Mouse (Mus musculus) megakaryocyte, embryonic 14.5 days (primary cell): ENCODE data around the gene Cela1. TPM values are rescaled to one million over a fixed set of nuclear protein-coding genes. Genes with fewer than 3 reads are reported as not detected.

Source experiments
- H3K27me3 ChIP-seq: replicated peaks from 2 replicates; pipeline ENCODE3; 2012; ENCODE audit warnings: inconsistent platforms
- H3K36me3 ChIP-seq: replicated peaks from 2 replicates; pipeline ENCODE3; 2012; ENCODE audit warnings: low read length, inconsistent platforms, mixed read lengths
- H3K4me1 ChIP-seq: 2 replicates; pipeline ENCODE4 v1.6.1; 2012; ENCODE audit warnings: inconsistent platforms
- H3K4me3 ChIP-seq: replicated peaks from 2 replicates; pipeline ENCODE3; 2012; ENCODE audit warnings: moderate library complexity, mild to moderate bottlenecking, inconsistent platforms
- H3K9me3 ChIP-seq: 2 replicates; pipeline ENCODE4 v1.6.1; 2012; ENCODE audit warnings: inconsistent platforms
- FLI1 ChIP-seq: IDR thresholded peaks from 2 replicates; pipeline ENCODE4 v1.6.1; 2012; ENCODE audit warnings: low read length, inconsistent platforms, mixed read lengths
- GATA1 ChIP-seq: IDR thresholded peaks from 3 replicates; pipeline ENCODE4 v1.6.1; 2012; ENCODE audit warnings: mixed read lengths, low read length, inconsistent platforms, borderline replicate concordance
- polyA plus RNA-seq: library from polyadenylated mRNA; stranded (reverse); fragments of >175 nt; gene quantifications from 2 replicates; pipeline ENCODE4 v1.2.3, GENCODE M21; 2012; ENCODE audit warnings: low replicate concordance; ENCODE audit not compliant: insufficient read depth

Gene Cela1
- polyA plus RNA-seq, 1 experiment = 12.5 TPM

DNA sequence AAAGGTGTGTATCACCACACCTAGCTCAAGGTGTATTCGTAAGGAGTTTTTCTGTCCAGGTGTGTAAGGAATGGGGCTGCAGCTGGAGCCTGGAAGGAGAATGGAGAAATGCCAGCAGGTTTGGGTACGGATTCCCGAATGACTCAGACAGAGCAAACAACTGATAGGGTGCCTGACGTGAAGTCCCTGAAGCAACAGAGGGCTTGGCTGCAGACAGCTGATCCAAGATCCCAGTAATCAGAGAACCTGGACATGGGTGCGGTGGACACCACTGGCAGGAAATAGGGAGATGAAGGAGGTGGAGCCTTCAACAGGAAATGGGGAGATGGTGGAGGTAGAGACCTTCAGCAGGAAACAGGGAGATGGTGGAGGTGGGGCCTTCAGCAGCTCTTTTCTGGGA, 55.4 kb downstream of the Cela1 start:
- H3K4me3 ChIP-seq = no peak overlapping the region
- peaks cover 41% of the 10 kb centered on the region for H3K27me3 ChIP-seq
- no peaks in the 10 kb centered on the region for H3K9me3 ChIP-seq
- TF ChIP-seq FLI1 (no peak), GATA1 (no peak)
- H3K4me1 ChIP-seq = peaks cover 76% of the 10 kb centered on the region
- H3K36me3 ChIP-seq = peaks cover 4% of the 10 kb centered on the region

DNA sequence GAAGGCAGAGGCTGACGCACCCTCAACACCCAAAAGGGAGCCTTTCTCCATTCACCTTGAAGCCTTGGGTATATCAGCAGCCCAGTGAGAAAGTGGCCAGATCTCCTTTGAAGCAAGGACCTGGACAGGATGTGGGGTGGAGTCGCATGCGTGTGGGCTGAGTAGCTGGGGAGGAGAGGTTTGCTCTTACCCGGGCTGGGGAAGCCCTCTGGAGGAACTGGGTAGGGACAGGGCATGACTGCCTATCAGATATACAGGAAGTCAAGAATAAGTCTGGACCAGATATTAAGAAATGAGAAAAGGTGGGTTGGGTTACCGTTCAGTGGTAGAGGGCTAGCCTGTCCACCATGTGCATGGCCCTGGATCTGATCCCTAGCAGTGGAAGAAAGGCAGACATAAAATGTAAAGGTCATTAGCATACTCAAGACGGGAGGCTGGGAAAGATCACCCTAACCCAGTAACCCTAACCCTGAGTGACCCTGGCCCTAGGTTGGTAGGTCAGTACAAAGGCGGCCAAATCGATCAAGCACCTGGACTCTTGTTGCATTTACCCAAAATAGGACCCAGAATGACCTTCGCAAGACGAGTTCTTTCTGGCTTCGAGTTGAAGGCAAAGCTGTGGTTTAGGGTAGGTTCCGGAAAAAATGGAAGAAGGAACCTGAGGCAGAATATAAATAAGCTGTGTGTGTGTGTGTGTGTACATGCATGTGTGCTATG, 56.1 kb downstream of the Cela1 start:
- Histone ChIP-seq H3K36me3 (peaks cover 4% of the 10 kb centered on the region), H3K27me3 (peaks cover 35% of the 10 kb centered on the region), H3K9me3 (no peaks in the 10 kb centered on the region), H3K4me1 (peaks cover 71% of the 10 kb centered on the region), H3K4me3 (no peak overlapping the region)
- TF ChIP-seq FLI1 (no peak), GATA1 (no peak)

DNA sequence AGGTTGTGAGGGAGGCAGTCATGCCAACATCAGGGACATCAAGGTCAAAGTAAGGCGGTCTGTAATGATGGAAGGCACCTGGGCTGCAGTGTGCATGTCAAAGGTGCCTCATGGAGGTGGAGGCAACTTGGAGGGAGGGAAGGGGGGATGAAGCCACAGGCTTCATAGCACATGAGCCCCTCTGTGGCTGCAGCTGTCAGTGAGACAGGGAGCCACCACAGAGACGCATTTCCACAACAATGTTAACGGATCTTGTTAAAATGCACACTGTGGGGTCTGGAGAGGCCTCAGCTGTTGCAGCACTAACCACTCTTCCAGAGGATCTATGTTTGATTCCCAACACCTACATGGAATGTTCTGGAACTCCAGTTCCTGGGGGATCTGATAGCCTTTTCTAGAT, 57.6 kb downstream of the Cela1 start:
- peaks cover 8% of the 10 kb centered on the region for H3K36me3 ChIP-seq
- no peak overlapping the region for H3K4me3 ChIP-seq
- H3K27me3 ChIP-seq = peaks cover 20% of the 10 kb centered on the region
- H3K4me1 ChIP-seq = peaks cover 57% of the 10 kb centered on the region
- H3K9me3 ChIP-seq = no peaks in the 10 kb centered on the region
- TF ChIP-seq FLI1 = no peak
- no peak for TF ChIP-seq GATA1

DNA sequence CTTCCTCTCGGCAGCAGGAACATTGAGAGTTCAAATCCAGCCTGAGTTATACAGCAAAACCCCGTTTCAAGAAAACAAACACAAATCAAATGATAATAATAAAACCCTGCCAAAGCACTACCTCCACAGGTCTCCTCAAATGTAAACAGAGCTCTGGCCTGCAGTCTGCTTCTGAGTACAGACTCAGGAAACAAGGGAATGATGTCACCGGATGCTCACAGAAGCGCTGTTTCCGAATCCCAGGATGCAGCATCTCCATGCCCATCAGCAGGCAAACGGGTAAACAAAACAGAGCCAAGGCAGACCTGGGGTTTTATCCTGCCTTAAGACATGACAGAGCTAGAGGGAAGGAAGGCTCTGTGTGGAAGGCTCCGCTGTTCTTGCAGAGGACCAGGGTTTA, 58.9 kb downstream of the Cela1 start:
- H3K27me3 ChIP-seq = peaks cover 13% of the 10 kb centered on the region
- H3K36me3 ChIP-seq = peaks cover 10% of the 10 kb centered on the region
- TF ChIP-seq GATA1 = no peak

DNA sequence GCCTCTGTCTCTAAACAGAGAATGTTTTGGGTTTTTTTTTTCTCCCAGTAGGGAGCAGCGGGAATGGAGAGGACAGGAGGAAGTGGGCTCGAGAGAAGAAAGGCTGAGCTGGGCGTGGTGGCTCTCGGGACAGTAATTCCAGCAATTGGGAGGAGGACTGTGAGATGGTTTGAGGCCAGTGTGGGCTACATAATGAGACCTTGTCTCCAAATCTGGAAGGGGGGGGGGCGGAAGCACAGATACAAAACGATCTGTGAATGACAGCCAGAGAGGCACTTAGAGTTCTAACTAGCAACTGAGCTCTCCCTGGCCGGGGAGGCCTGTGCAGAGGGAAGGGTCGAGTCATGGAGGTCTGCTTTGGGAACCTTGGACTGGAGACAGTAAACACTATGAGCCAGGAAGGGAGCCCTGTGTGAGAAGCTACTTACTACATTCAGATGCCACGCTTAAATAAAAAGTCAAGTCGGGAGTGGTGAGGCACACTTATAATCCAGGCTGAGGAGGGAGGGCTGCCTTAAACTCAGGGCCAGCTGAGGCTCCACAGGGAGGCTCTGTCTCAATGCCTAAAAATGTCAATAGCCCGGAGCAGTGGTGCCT, 59.8 kb downstream of the Cela1 start:
- H3K36me3 ChIP-seq = peaks cover 14% of the 10 kb centered on the region
- H3K4me3 ChIP-seq = no peak overlapping the region
- no peak for TF ChIP-seq FLI1
- no peak for TF ChIP-seq GATA1
- H3K27me3 ChIP-seq = peaks cover 10% of the 10 kb centered on the region
- H3K9me3 ChIP-seq = no peaks in the 10 kb centered on the region
- H3K4me1 ChIP-seq = peaks cover 62% of the 10 kb centered on the region

More for the DNA sequence above, 58.9 kb downstream of the Cela1 start:
- Histone ChIP-seq H3K4me1 (peaks cover 63% of the 10 kb centered on the region), H3K4me3 (no peak overlapping the region), H3K9me3 (no peaks in the 10 kb centered on the region)

DNA sequence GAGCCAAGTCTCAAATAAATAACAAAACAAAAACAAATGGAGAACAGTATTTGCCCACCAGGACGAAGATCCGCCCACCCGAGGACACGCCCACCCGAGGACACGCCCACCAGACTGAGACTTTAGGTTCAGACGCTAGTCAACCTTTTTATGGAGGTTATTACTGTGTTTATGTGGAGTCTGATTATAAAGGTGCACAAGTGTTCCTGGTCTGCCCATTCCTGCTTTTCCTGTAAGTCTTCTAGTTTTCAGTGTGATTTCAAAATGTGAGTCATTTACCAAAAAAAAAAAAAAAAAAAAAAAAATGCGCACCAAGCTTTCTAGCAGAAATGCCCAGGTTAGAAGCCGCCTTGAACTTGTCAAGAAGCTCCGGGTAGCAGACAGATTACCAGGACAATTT, 60.4 kb downstream of the Cela1 start:
- no peaks in the 10 kb centered on the region for H3K9me3 ChIP-seq
- TF ChIP-seq GATA1 (no peak), FLI1 (no peak)
- H3K4me3 ChIP-seq = no peak overlapping the region
- H3K27me3 ChIP-seq = peaks cover 10% of the 10 kb centered on the region
- H3K36me3 ChIP-seq = peaks cover 15% of the 10 kb centered on the region
- peaks cover 60% of the 10 kb centered on the region for H3K4me1 ChIP-seq

DNA sequence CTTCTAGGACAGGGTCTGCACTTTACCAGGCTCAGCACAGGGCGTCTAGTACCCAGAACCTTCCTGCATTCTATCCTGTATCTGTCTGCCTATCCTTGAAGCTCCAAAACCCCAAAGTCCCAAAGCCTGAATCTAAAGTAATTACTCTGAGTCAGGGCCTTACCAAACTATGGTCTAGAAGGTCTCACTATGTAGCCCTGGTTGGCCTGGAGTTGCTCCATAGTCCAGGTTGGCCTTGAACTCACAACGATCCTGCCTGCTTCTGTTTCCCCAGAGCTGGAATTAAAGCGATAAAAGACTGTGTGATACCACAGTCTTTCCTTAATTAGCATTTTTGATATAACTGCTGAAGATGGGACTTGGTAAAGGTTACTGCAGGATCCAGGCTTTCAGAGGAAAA, 63.3 kb downstream of the Cela1 start:
- H3K27me3 ChIP-seq = no peaks in the 10 kb centered on the region
- H3K9me3 ChIP-seq = no peaks in the 10 kb centered on the region
- no peak overlapping the region for H3K4me3 ChIP-seq
- peaks cover 53% of the 10 kb centered on the region for H3K4me1 ChIP-seq
- no peak for TF ChIP-seq FLI1
- TF ChIP-seq GATA1 = no peak
- H3K36me3 ChIP-seq = peaks cover 43% of the 10 kb centered on the region

Other genes starting within 250 kb of the Cela1 start
- 21.1 and 42.7 TPM in 2 replicates for gene Letmd1, start 218.9 kb downstream of the Cela1 start, polyA plus RNA-seq
- gene Csrnp2, start 192.4 kb downstream of the Cela1 start, polyA plus RNA-seq = 0.46 TPM in 1 of 2 replicates, not detected in the other
- 3.0 TPM in 1 of 2 replicates, not detected in the other for gene Tfcp2, start 135.9 kb downstream of the Cela1 start, polyA plus RNA-seq
- gene Pou6f1, start 87.9 kb downstream of the Cela1 start, polyA plus RNA-seq = 1.6 and 2.9 TPM in 2 replicates
- 28.5 and 32.0 TPM in 2 replicates for gene Dazap2, start 72.6 kb downstream of the Cela1 start, polyA plus RNA-seq
- 57.2 and 75.5 TPM in 2 replicates for gene Smagp, start 51.0 kb downstream of the Cela1 start, polyA plus RNA-seq
- 2,082 and 2,619 TPM in 2 replicates for gene Bin2, start 18.4 kb downstream of the Cela1 start, polyA plus RNA-seq
- gene Galnt6, start 41.5 kb upstream of the Cela1 start, polyA plus RNA-seq = 2.3 TPM in 1 of 2 replicates, not detected in the other
- 0.02 TPM in 1 of 2 replicates, not detected in the other for gene Slc4a8, start 73.8 kb upstream of the Cela1 start, polyA plus RNA-seq
- not detected in 2 replicates for gene Scn8a, start 181.9 kb upstream of the Cela1 start, polyA plus RNA-seq